Mouse (Mus musculus): ENCODE data around the gene Aim2.

- TF ChIP-seq POLR2A (IDR thresholded peaks at IDR 0.05; ENCODE audit: extremely low read depth, insufficient read depth, low read length) (peak; percentile 79), CTCF (IDR thresholded peaks at IDR 0.05; ENCODE audit: extremely low read depth, insufficient read depth, low read length) (no peak)
Measured at GRCm38 (mm10) chr1:173367356-173368046, 16.8 kb downstream of the Aim2 start, which contains the start of gene Cadm3.

Measured in cortical plate, adult 2 months (tissue).